Mouse (Mus musculus) C3H10T1/2 (cell line): Measurements from ENCODE around the gene Soat2. TPM values are rescaled to one million over a fixed set of nuclear protein-coding genes. Genes with fewer than 3 reads are reported as not detected.

ENCODE experiments used
- polyA plus RNA-seq, 2 experiments: library from polyadenylated mRNA; unstranded; fragments of >200 nt; fragmentation: generic; extraction: Trizol; gene quantifications; one replicate each; pipeline ENCODE4 v1.2.1; 2012; ENCODE audit warnings: missing spikeins in 2 of 2

Soat2 gene
- under 1 TPM; 0.05 to 0.31 TPM for polyA plus RNA-seq

GRCm38 (mm10) chr15:102150301-102151135 lies at the start of gene Soat2:
TSS of gene Soat2 (plus strand) at chr15:102150526.

GRCm38 (mm10) chr15:102136129-102136758 lies 14.1 kb upstream of the Soat2 start, which contains the start of gene Spryd3:
TSS of gene Spryd3 (minus strand) at chr15:102136234.

GRCm38 (mm10) chr15:102144274-102144711 lies 6.0 kb upstream of the Soat2 start, which contains the start of gene Igfbp6:
TSS of gene Igfbp6 (plus strand) at chr15:102144362.

GRCm38 (mm10) chr15:102202971-102203834 lies 52.9 kb downstream of the Soat2 start, which contains the start of gene Zfp740:
TSS of gene Zfp740 (plus strand) at chr15:102203249.

GRCm38 (mm10) chr15:102204674-102205505 lies 54.6 kb downstream of the Soat2 start, which contains the start of gene Csad:
TSS of gene Csad (minus strand) at chr15:102204724.

Other genes with a start within 250 kb of the Soat2 start
- not detected for gene Krt4, start 225.8 kb upstream of the Soat2 start, polyA plus RNA-seq
- gene Krt79, start 210.2 kb upstream of the Soat2 start, polyA plus RNA-seq = not detected
- gene Krt78, start 196.2 kb upstream of the Soat2 start, polyA plus RNA-seq = under 1 TPM; 0.01 to 0.05 TPM
- under 1 TPM; 0.39 to 0.44 TPM for gene Krt8, start 146.0 kb upstream of the Soat2 start, polyA plus RNA-seq
- gene Krt18, start 122.3 kb upstream of the Soat2 start, polyA plus RNA-seq = under 1 TPM in 1 of 2 experiments, not detected in 1; 0.02 TPM
- gene Eif4b, start 76.8 kb upstream of the Soat2 start, polyA plus RNA-seq = 100 to 1,000 TPM; 147 to 289 TPM
- gene Tns2, start 50.1 kb upstream of the Soat2 start, polyA plus RNA-seq = 100 to 1,000 TPM; 101 to 364 TPM
- gene Spryd3, start 14.3 kb upstream of the Soat2 start, polyA plus RNA-seq = 10 to 100 TPM; 36.8 to 50.9 TPM
- gene Igfbp6, start 6.2 kb upstream of the Soat2 start, polyA plus RNA-seq = 10 to 100 TPM; 11.1 to 12.6 TPM
- gene Zfp740, start 52.7 kb downstream of the Soat2 start, polyA plus RNA-seq = 10 to 100 TPM in 1 of 2 experiments, 1 to 10 TPM in 1; 9.8 to 56.6 TPM
- 100 to 1,000 TPM in 1 of 2 experiments, 10 to 100 TPM in 1; 22.5 to 249 TPM for gene Csad, start 54.2 kb downstream of the Soat2 start, polyA plus RNA-seq
- 100 to 1,000 TPM in 1 of 2 experiments, 1 to 10 TPM in 1; 4.6 to 133 TPM for gene Itgb7, start 81.4 kb downstream of the Soat2 start, polyA plus RNA-seq
- 100 to 1,000 TPM; 110 to 187 TPM for gene Rarg, start 107.0 kb downstream of the Soat2 start, polyA plus RNA-seq
- gene Gm9918, start 120.0 kb downstream of the Soat2 start, polyA plus RNA-seq = under 1 TPM in 1 of 2 experiments, not detected in 1; 0.11 TPM
- gene Mfsd5, start 128.9 kb downstream of the Soat2 start, polyA plus RNA-seq = 100 to 1,000 TPM in 1 of 2 experiments, 10 to 100 TPM in 1; 92.5 to 106 TPM
- gene Espl1, start 145.7 kb downstream of the Soat2 start, polyA plus RNA-seq = 10 to 100 TPM; 21.0 to 35.6 TPM
- gene Pfdn5, start 175.6 kb downstream of the Soat2 start, polyA plus RNA-seq = 100 to 1,000 TPM; 724 to 828 TPM
- 100 to 1,000 TPM; 115 to 233 TPM for gene Myg1, start 181.2 kb downstream of the Soat2 start, polyA plus RNA-seq
- 100 to 1,000 TPM in 1 of 2 experiments, 10 to 100 TPM in 1; 78.8 to 232 TPM for gene Aaas, start 200.2 kb downstream of the Soat2 start, polyA plus RNA-seq
- gene Sp7, start 216.7 kb downstream of the Soat2 start, polyA plus RNA-seq = under 1 TPM; 0.02 to 0.09 TPM